Mouse (Mus musculus) heart, postnatal 14 days (tissue): ENCODE results near the gene Acap2. TPM values are rescaled to one million over a fixed set of nuclear protein-coding genes. Genes with fewer than 3 reads are reported as not detected.

ENCODE experiments used
- DNase-seq, 2 experiments: peaks; one replicate each; pipeline ENCODE4 v3.0.0; 2021 to 2022
- intact Hi-C: fragments of 180-260 bp; cut with DNase I; formaldehyde crosslinking; loops from one replicate; pipeline ENCODE4 v1.15.1; 2025
- total RNA-seq, 2 experiments: library from RNA; stranded (reverse); gene quantifications; 2 replicates each; pipeline ENCODE4 v1.2.3; 2021

Acap2 gene
- total RNA-seq, 2 experiments from 2014 or later = 27.4 to 29.3 TPM

- intact Hi-C loops = no loop called here
Observed at GRCm38 (mm10) chr16:31101352-31101751, 99.7 kb downstream of the Acap2 start.

GRCm38 (mm10) chr16:31099906-31100305 is 101.1 kb downstream of the Acap2 start:
- intact Hi-C loops = no loop called here
- DNase-seq = no peak

More at GRCm38 (mm10) chr16:31101352-31101751, 99.7 kb downstream of the Acap2 start:
- no peak for DNase-seq

- no peak for DNase-seq
- intact Hi-C loops = no loop called here
Observed at GRCm38 (mm10) chr16:31094036-31094435, 107.0 kb downstream of the Acap2 start.

DNA sequence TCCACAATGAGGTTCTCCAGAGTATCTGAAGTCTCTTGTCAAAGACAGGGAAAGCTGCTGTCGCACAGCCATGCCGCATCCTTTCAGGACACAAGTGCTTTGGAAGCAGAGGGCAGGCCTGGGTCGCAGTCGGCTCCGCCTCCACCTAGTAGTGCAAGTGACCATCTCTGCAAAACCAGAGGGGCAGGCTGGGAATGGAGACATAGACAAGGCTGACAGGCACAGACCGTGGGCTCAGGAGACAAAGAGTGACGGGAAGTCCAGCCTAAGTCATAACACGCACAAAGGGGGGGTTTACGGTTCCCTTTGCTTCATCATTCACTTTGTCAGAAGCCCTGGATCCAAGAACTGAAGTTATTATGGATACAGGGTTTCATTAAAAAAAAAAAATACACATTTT is 107.9 kb downstream of the Acap2 start:
- intact Hi-C loops = no loop called here
- no peak for DNase-seq

- intact Hi-C loops = loop anchor here (2.0 kb wide), 1 partner anchor 267 kb away; no protein-coding TSS in a partner anchor
- DNase-seq = no peak
Observed at GRCm38 (mm10) chr16:31081891-31082290, 119.2 kb downstream of the Acap2 start.

- intact Hi-C loops = loop anchor here (2.0 kb wide), 1 partner anchor 268 kb away; no protein-coding TSS in a partner anchor
- peak; percentile 95 to 96 for DNase-seq
Observed at GRCm38 (mm10) chr16:31081125-31081664, 119.8 kb downstream of the Acap2 start, which contains the start of gene Xxylt1. Xxylt1 (minus strand) TSS chr16:31081432.

DNA sequence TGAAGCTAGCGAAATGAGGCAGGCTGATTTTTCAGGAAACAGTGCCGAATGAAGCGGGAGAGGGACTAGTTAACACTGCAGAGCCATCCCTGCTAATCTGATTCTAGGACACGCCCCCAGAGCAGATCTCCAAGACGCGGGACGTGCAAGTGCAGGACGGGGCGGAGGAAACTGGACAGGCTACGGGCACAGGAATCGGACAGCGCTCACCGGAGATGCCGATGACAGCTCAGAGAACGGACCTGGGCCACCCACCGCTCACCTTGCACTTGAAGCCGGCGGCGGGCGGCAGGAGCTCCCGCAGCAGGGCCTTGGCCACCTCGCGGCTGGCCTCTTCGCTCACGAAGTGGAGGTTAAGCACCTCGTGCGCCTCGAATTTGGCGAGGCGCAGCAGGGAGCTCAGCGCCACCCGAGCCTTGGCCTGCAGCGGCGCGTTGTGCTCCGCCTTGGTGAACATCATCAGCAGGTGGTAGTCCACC is 120.4 kb downstream of the Acap2 start:
- peak; percentile 63 to 66 for DNase-seq
- intact Hi-C loops = loop anchor here (2.0 kb wide), 1 partner anchor 268 kb away; no protein-coding TSS in a partner anchor

DNA sequence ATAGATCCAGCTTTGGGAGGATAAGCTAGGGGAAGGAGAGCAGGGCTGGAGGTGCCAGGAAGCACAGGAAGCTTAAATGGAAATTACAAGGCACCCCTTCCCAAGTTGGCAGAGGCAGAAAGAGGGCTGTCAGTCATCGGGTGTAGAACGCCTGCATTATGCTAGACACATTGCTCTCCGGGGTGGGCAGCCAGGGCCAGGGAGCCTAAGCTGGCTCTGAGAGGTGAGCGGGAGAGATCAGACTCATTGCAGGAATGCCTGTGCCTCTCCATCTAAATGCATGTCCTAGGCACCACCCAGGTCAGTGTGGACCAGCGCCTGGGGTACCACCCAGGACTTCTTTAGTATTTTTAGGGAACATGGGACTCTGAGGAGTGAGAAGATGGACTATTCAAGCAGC is 123.6 kb downstream of the Acap2 start:
- DNase-seq = no peak
- intact Hi-C loops = no loop called here

DNA sequence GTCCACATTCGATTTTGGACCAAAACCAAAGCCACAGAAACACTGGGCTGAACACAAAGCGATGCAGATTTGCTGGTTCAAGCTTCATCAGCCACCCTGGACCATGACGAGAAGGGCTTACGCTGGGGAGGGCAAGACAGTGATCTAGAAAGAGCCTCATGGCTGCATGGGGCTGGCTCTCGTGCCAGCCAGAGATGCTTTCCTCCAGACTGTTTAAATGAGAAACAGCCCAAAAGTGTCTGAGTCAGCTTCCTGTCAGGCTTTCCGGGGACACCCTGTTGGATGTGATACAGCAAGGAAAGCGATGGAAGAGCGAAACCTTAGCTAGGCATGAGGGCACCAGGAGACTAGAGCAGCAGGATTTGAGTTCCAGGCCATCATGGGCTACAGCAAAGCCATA is 124.6 kb downstream of the Acap2 start:
- intact Hi-C loops = no loop called here
- DNase-seq = no peak

- no peak for DNase-seq
- intact Hi-C loops = no loop called here
Observed at GRCm38 (mm10) chr16:31074324-31074908, 126.6 kb downstream of the Acap2 start.

GRCm38 (mm10) chr16:31071731-31072130 is 129.3 kb downstream of the Acap2 start:
- intact Hi-C loops = loop anchor here (1.0 to 2.0 kb wide), 3 partner anchors 95 to 474 kb away; no protein-coding TSS in a partner anchor
- no peak for DNase-seq

- intact Hi-C loops = loop anchor here (1.0 to 2.0 kb wide), 3 partner anchors 94 to 473 kb away; no protein-coding TSS in a partner anchor
- DNase-seq = peak; percentile 88 to 92
Observed at GRCm38 (mm10) chr16:31070358-31071133, 130.5 kb downstream of the Acap2 start.

GRCm38 (mm10) chr16:31069211-31070166 is 131.6 kb downstream of the Acap2 start:
- no peak for DNase-seq
- intact Hi-C loops = loop anchor here (2.0 to 5.0 kb wide), 4 partner anchors 93 to 272 kb away; no protein-coding TSS in a partner anchor

DNA sequence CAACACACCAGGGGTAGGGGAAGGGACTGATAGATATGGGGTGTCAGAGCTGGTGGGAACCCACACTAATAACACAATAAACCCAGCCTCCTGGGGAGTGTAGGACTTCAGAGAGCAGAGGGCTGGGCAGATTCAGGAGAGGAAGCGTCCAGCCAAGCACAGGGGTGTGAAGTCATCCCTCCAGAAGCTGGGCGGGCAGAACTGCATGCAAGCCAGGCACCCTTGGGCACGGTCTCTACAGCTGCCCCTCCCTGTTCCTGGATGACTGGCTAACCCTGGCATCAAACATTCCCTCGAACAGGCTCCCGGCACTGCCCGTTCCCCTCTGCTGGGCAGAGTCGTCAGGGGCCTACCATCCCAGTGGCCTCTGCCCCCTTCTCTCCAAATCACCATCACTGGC is 132.8 kb downstream of the Acap2 start:
- intact Hi-C loops = loop anchor here (2.0 to 5.0 kb wide), 2 partner anchors 197 to 271 kb away; no protein-coding TSS in a partner anchor

DNA sequence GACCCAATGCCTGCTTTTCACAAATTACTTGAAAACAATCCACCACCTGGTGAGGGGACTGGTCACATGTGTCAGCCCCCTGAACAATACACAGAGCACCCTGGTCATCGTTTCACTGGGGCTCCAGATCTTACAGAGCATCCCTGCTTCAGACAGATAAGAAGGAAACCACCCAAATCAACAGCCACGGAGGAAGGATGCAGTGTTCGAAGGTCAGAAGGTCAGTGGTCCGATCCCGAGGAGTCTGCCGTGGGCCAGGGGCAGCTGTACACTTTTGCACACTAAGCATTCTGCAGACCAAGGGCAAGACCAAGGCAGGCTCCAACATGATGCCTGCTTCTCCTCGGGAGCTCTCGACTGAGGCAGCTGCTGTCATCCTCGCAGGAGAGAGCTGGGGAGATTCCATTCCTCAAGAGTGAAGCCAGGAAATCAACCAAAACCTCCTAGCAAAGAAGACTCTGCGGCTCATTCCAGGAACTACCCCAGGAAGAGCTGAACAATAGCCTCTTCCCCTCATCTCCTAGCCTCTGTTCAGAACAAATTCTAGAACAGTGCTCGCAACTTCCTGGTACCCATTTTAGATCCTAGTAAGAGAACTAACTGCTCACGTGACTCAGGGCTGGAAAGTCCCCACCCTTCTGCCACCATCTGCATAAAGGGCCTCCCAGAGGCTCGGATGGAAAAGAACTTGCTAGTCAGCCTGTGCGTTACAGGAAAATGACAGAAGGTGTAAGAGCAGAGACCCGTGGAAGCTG is 134.5 kb downstream of the Acap2 start:
- DNase-seq = peak; percentile 37
- intact Hi-C loops = loop anchor here (2.0 to 5.0 kb wide), 2 partner anchors 38 to 269 kb away; no protein-coding TSS in a partner anchor

More for the DNA sequence above, 132.8 kb downstream of the Acap2 start:
- peak in 1 of 2 experiments; percentile 26 for DNase-seq

- DNase-seq = no peak
- intact Hi-C loops = loop anchor here (5.0 kb wide), 1 partner anchor 267 kb away; no protein-coding TSS in a partner anchor
Observed at GRCm38 (mm10) chr16:31064782-31065181, 136.3 kb downstream of the Acap2 start.

DNA sequence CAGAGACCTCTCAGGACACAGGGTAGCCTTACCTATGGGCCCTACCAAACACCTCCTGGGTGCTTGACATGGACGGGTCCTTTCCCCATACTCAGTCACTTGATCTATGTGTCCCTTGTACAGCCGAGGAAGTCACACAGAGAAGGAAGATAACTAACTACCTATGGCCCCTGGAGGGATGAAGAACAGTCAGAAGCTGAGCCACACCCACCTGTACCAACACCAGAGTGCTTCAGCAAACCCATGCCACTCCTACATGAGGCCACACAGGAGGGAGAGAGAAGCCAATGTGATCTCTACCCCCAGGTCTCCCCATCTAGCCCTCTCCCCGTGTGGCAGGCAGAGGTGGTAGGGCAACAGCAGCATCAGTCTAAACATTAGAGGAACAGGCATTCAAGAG is 138.1 kb downstream of the Acap2 start:
- intact Hi-C loops = no loop called here

DNA sequence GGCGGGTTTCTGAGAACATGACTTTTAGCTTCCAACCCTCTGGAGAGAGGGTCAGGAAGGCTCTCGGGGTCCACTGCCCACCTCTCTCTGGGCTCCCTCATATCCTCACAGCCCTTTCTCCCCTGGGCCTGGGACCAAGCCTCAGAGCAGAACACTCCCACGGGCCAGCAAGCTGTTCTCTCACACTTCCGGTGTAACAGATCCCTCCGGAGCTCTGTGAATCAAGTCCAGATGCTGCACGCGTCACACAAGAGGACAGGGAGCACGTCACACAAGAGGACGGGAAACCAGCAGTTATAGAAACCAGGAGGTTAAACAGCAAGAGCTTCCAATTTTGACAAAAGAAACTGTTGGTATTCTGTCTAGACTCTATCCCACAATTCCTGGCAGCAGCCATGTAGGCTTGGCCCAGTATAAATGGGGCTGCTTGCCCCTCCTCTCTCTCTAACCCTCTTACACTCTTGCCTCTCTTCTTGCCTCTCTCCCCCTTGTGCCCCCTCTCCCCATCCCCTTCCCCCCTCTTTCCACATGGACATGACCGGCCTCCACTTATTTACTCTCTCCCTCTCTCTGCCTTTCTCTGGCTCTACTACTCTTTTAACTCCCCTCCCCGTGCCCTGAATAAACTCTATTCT is 139.7 kb downstream of the Acap2 start:
- intact Hi-C loops = no loop called here
- DNase-seq = peak; percentile 49 to 63

More for the DNA sequence above, 138.1 kb downstream of the Acap2 start:
- DNase-seq = no peak
